Mouse (Mus musculus): ENCODE measurements at regions not wholly inside any gene's neighbourhood (a gene's known extent, or its start where the extent isn't known, plus 50 kb on each side); places are given as distances from the start of the nearest gene placed in this dataset.

- 72% methylated on average over 5 of the region's 5 CpGs for WGBS
- ATAC-seq (ENCODE audit: low FRiP score, low read depth) = no peak
- H3K9ac ChIP-seq = no peak overlapping the region
Observed at GRCm38 (mm10) chr2:75216931-75217330, 391.3 kb downstream of the Mtx2 start.

DNA sequence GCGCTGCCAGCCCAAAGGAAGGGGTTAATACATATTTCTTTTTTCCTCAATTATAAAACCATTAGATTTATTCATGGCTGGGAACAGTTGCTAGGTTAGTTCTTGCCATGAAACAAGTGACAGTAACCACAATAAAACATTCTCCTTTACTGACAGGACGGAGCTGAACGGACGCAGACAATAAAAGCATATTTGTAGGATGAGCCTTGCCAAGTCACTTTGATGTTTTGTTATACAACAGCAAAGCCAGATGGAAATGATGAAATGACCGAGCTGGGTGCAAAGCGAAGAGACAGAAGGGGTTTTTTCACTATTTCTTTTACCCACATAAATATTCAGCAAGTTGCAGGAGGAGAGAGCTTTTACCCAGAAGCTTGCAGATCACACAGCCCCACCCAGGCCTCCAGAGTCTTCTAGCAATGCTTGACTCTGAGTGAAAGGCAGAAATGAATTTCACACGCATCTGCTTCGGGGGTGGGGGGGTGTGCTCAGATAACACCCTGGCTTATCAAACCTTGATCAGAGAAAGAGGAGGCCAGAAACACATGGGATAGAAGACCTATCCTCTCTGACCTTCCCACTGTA lies 395.3 kb downstream of the Mtx2 start:
- Histone ChIP-seq H3K9me3 (no peaks in the 10 kb centered on the region), H3K27me3 (replicated peaks) (no peaks in the 10 kb centered on the region), H3K36me3 (no peaks in the 10 kb centered on the region), H3K9ac (no peak overlapping the region), H3K4me2 (replicated peaks) (no peak overlapping the region), H3K4me3 (no peak overlapping the region), H3K4me1 (0 out of 2 replicates have a peak, but pooled peaks cover 6% of the 10 kb centered on the region), H3K27ac (no peak overlapping the region)
- no peak for ATAC-seq (ENCODE audit: low FRiP score, low read depth)
- WGBS = 54% methylated on average over 8 of the region's 8 CpGs

More at GRCm38 (mm10) chr2:75216931-75217330, 391.3 kb downstream of the Mtx2 start:
- no peaks in the 10 kb centered on the region for H3K36me3 ChIP-seq
- H3K9me3 ChIP-seq = no peaks in the 10 kb centered on the region
- H3K4me2 ChIP-seq (replicated peaks) = no peak overlapping the region
- no peaks in the 10 kb centered on the region for H3K27me3 ChIP-seq (replicated peaks)
- no peak overlapping the region for H3K27ac ChIP-seq
- no peak overlapping the region for H3K4me3 ChIP-seq
- 0 out of 2 replicates have a peak, but pooled peaks cover 6% of the 10 kb centered on the region for H3K4me1 ChIP-seq

DNA sequence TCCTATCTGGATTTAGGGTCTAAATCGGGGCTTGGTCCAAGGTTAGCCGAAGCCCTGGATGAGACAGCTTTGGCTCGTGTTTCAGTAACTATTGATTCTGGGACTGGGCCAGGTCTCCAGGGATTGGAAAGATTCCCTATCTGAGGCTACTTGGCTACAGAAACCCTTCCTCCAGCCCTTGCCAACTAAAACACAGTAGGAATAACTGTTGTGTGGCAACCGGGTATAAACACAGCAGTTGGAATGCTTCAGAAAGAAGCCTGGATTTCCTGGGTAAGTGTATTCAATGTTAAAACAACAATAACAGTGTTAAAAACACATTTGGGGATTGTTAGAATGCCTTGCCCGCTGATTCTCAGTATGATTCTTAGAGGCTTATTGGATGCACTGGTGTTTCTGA lies 398.8 kb downstream of the Mtx2 start:
- Histone ChIP-seq H3K4me1 (0 out of 2 replicates have a peak, but pooled peaks cover 6% of the 10 kb centered on the region), H3K4me3 (no peak overlapping the region), H3K27ac (no peak overlapping the region), H3K4me2 (replicated peaks) (no peak overlapping the region), H3K9me3 (no peaks in the 10 kb centered on the region), H3K9ac (no peak overlapping the region), H3K27me3 (replicated peaks) (no peaks in the 10 kb centered on the region), H3K36me3 (no peaks in the 10 kb centered on the region)
- ATAC-seq (ENCODE audit: low FRiP score, low read depth) = no peak
- 67% methylated on average over 5 of the region's 5 CpGs for WGBS

GRCm38 (mm10) chr2:75240976-75241375 lies 415.4 kb downstream of the Mtx2 start:
- no peak overlapping the region for H3K9ac ChIP-seq
- H3K4me3 ChIP-seq = no peak overlapping the region
- no peaks in the 10 kb centered on the region for H3K27me3 ChIP-seq (replicated peaks)
- H3K4me1 ChIP-seq = peaks cover 20% of the 10 kb centered on the region
- WGBS = 89% methylated on average over 1 of the region's 1 CpGs
- H3K36me3 ChIP-seq = no peaks in the 10 kb centered on the region
- no peak overlapping the region for H3K4me2 ChIP-seq (replicated peaks)
- H3K27ac ChIP-seq = no peak overlapping the region
- H3K9me3 ChIP-seq = no peaks in the 10 kb centered on the region
- no peak for ATAC-seq (ENCODE audit: low FRiP score, low read depth)

DNA sequence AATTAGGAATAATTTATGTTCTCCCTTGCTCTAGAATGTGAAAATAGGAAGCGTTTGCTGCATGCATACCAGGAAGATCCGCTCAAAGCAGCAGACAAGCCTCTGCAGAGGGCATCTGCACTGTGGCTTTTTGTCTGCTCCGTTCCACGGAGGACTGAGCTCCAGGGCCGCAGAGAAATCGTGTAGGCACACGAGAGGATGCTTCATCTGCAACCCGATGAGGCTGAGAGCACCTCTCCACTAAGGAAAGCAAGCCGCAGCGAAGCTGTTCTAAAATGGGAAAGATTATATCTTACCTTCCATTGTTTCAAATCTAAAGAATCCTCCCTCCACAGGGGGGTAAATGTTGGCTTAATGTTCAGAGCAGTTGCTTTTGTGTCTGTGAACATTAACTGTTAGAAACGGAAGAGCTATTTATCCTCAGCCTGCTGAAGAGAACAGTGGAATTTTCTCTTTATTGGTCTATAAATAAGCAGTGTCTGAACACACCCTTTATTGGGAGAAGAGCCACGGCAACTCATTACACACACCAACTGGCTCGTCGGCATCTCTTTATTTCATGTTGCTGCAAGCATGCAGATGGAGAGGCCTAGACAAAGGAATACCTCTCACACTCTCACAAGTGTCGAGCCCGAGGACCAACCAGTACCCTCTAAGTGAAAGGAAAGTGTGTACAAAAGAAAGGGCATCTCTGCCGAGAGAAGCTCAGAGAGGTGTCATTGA lies 414.6 kb upstream of the Hnrnpa3 start:
- 12% methylated on average over 17 of the region's 17 CpGs for WGBS
- Histone ChIP-seq H3K9me3 (no peaks in the 10 kb centered on the region), H3K4me3 (no peak overlapping the region), H3K27ac (peak overlapping the region; percentile 18; the same call in 1 of the 2 replicates), H3K36me3 (no peaks in the 10 kb centered on the region), H3K4me1 (peaks cover 20% of the 10 kb centered on the region), H3K4me2 (replicated peaks) (peak overlapping the region; percentile 31), H3K27me3 (replicated peaks) (no peaks in the 10 kb centered on the region), H3K9ac (peak overlapping the region; percentile 18; the same call in 1 of the 2 replicates)
- peak; percentile 59; the same call in 1 of the 2 replicates for ATAC-seq (ENCODE audit: low FRiP score, low read depth)

DNA sequence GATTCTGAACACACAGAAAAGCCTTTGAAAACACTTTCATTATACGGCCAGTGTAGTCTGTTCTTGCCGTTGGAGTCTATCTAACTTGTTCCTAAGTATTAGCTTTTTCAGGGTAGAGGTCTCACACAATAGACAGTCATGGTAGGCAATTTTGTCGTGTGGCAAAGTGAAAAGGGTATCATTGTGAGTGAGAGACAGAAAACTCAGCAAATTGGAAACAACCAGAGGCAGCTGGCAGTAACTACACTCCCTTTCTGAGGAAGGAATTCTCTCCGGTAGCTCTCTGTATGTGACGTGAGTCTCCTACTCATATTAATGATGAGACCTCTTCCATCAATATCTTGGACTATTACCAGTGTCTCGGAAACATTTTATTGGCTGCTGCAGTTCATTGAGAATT lies 413.8 kb upstream of the Hnrnpa3 start:
- H3K4me1 ChIP-seq = peaks cover 20% of the 10 kb centered on the region
- no peak overlapping the region for H3K4me3 ChIP-seq
- no peak overlapping the region for H3K9ac ChIP-seq
- H3K36me3 ChIP-seq = no peaks in the 10 kb centered on the region
- no peak overlapping the region for H3K4me2 ChIP-seq (replicated peaks)
- 45% methylated on average over 6 of the region's 6 CpGs for WGBS
- no peak overlapping the region for H3K27ac ChIP-seq
- no peaks in the 10 kb centered on the region for H3K27me3 ChIP-seq (replicated peaks)
- H3K9me3 ChIP-seq = no peaks in the 10 kb centered on the region
- ATAC-seq (ENCODE audit: low FRiP score, low read depth) = no peak; the same call in 1 of the 2 replicates

- 71% methylated on average over 5 of the region's 5 CpGs for WGBS
- no peak for ATAC-seq (ENCODE audit: low FRiP score, low read depth)
- Histone ChIP-seq H3K27ac (no peak overlapping the region), H3K4me1 (peaks cover 20% of the 10 kb centered on the region), H3K9me3 (no peaks in the 10 kb centered on the region), H3K4me3 (no peak overlapping the region), H3K4me2 (replicated peaks) (peak overlapping the region; percentile 36; the same call in 1 of the 2 replicates), H3K36me3 (no peaks in the 10 kb centered on the region), H3K9ac (no peak overlapping the region), H3K27me3 (replicated peaks) (no peaks in the 10 kb centered on the region)
Observed at GRCm38 (mm10) chr2:75245662-75246061, 413.4 kb upstream of the Hnrnpa3 start.

GRCm38 (mm10) chr2:75246082-75246743 lies 412.8 kb upstream of the Hnrnpa3 start:
- Histone ChIP-seq H3K27ac (no peak overlapping the region), H3K36me3 (no peaks in the 10 kb centered on the region), H3K4me2 (replicated peaks) (peak overlapping the region; percentile 36; the same call in 1 of the 2 replicates), H3K4me3 (no peak overlapping the region), H3K9ac (no peak overlapping the region), H3K9me3 (no peaks in the 10 kb centered on the region), H3K27me3 (replicated peaks) (no peaks in the 10 kb centered on the region), H3K4me1 (peaks cover 20% of the 10 kb centered on the region)
- peak; percentile 73 for ATAC-seq (ENCODE audit: low FRiP score, low read depth)
- WGBS = 25% methylated on average over 12 of the region's 12 CpGs

- WGBS = 41% methylated on average over 5 of the region's 5 CpGs
- H3K4me2 ChIP-seq (replicated peaks) = no peak overlapping the region
- H3K4me1 ChIP-seq = peaks cover 20% of the 10 kb centered on the region
- no peaks in the 10 kb centered on the region for H3K27me3 ChIP-seq (replicated peaks)
- no peak overlapping the region for H3K27ac ChIP-seq
- no peaks in the 10 kb centered on the region for H3K9me3 ChIP-seq
- ATAC-seq (ENCODE audit: low FRiP score, low read depth) = no peak
- no peak overlapping the region for H3K9ac ChIP-seq
- no peaks in the 10 kb centered on the region for H3K36me3 ChIP-seq
- H3K4me3 ChIP-seq = no peak overlapping the region
Observed at GRCm38 (mm10) chr2:75248251-75248650, 410.8 kb upstream of the Hnrnpa3 start.

DNA sequence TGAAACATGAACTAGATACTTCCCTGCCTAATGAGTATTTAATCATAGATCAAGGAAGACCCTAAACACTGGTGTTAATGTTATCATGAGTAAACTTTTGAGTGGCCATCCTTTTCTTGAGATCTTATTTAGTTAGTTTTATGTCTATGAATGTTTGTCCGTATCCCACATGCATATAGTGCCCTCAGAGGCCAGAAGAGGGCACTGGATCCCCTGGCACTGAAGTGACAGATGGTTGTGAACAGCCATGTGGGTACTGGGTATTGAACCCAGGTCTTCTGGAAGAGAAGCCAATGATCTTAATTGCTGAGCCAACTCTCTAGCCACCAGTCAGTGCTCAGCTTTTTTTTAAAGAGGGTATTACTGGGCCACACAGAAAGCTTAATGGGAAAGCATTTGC lies 408.6 kb upstream of the Hnrnpa3 start:
- H3K27ac ChIP-seq = no peak overlapping the region
- H3K9me3 ChIP-seq = no peaks in the 10 kb centered on the region
- no peak overlapping the region for H3K4me2 ChIP-seq (replicated peaks)
- H3K4me1 ChIP-seq = 0 out of 2 replicates have a peak, but pooled peaks cover 3% of the 10 kb centered on the region
- no peaks in the 10 kb centered on the region for H3K27me3 ChIP-seq (replicated peaks)
- no peak overlapping the region for H3K4me3 ChIP-seq
- H3K36me3 ChIP-seq = no peaks in the 10 kb centered on the region
- H3K9ac ChIP-seq = no peak overlapping the region
- 95% methylated on average over 1 of the region's 1 CpGs for WGBS
- ATAC-seq (ENCODE audit: low FRiP score, low read depth) = no peak

GRCm38 (mm10) chr2:75252829-75253228 lies 406.2 kb upstream of the Hnrnpa3 start:
- Histone ChIP-seq H3K9me3 (no peaks in the 10 kb centered on the region), H3K4me3 (no peak overlapping the region), H3K27ac (no peak overlapping the region), H3K4me2 (replicated peaks) (no peak overlapping the region), H3K36me3 (no peaks in the 10 kb centered on the region), H3K9ac (no peak overlapping the region), H3K27me3 (replicated peaks) (no peaks in the 10 kb centered on the region), H3K4me1 (no peaks in the 10 kb centered on the region)
- WGBS = 32% methylated on average over 8 of the region's 8 CpGs
- no peak for ATAC-seq (ENCODE audit: low FRiP score, low read depth)

GRCm38 (mm10) chr2:75265218-75265617 lies 393.8 kb upstream of the Hnrnpa3 start:
- H3K27ac ChIP-seq = no peak overlapping the region
- ATAC-seq (ENCODE audit: low FRiP score, low read depth) = no peak
- no peaks in the 10 kb centered on the region for H3K27me3 ChIP-seq (replicated peaks)
- no peak overlapping the region for H3K4me3 ChIP-seq
- H3K36me3 ChIP-seq = no peaks in the 10 kb centered on the region
- no peak overlapping the region for H3K9ac ChIP-seq
- WGBS = 72% methylated on average over 7 of the region's 7 CpGs
- peaks cover 17% of the 10 kb centered on the region for H3K4me1 ChIP-seq
- no peaks in the 10 kb centered on the region for H3K9me3 ChIP-seq
- H3K4me2 ChIP-seq (replicated peaks) = no peak overlapping the region

All from neural tube, embryonic 12.5 days (tissue).